Mouse (Mus musculus): ENCODE measurements around the gene Prg2. TPM values are rescaled to one million over a fixed set of nuclear protein-coding genes. Genes with fewer than 3 reads are reported as not detected.

Prg2 gene
- total RNA-seq, 2 experiments from 2014 or later = 2.2 to 7.8 TPM

DNA sequence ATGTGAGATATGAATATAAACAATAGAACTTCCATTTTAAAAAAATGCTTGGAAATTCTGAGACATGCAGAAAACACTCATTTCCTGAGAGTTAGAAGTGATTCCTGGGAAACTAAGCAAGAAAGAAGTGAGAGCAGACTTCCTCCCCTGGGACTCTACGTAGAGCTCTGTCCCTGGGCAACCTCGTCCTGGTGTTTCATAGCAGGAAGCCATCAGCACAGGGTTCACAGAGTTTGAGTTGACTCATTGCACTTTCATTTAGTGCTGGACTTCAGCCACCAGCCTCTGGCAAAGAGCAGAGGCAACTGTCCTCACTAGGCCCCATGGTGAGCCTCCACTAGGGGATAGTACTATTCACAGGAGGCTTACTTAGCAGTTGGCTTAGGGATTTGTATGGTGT, 19.0 kb upstream of the Prg2 start:
- DNase-seq (ENCODE audit: low spot score in 2 of 2) = no peak

DNA sequence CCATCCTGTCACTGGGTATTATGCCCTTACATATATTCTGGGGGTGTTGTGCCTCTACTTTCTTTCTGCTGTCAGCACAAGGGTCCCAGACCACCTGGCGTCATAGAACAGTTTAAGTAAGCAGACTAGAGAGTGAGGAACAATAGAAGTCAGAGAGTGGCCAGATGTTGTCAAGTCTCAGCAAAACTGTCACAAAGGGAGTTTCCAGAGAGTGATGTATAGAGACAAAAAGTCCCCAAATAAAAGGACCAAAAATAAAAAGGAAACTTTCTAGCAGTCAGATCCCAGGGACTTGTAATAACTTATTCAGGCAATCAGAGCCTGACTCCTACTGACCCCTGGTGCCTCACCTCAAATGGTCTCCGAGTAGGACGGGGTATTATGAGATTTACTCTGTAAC, 18.4 kb upstream of the Prg2 start:
- DNase-seq (ENCODE audit: low spot score in 2 of 2) = no peak

DNA sequence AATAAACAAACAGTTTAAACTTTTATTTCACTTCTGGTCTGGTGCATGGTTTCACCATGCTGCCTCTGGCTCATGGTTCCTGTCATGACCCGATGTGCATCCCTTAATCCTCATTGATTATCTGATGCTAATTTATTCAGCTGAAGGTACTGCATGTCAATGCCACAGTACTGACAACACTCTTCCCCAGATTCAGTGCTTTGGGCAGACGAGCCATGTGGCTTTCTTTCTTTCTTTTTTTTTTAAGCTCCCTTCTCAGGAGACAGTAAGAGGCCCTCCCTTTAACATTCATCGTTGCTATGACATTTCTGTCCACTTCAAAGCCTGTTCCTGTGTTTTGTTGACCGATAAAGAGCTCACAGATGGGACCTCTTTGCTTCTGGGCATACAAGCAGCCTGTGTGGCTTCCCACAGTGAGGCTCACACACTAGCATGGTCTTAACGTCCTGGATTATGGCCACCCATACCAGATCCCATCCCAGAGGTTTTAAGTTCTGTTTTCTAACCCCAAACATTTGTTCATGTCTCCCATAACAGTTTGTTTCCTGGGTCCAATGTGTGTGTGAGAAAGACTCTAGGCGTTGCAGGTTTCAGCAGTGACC, 17.3 kb upstream of the Prg2 start:
- no peak for DNase-seq (ENCODE audit: low spot score in 2 of 2)

DNA sequence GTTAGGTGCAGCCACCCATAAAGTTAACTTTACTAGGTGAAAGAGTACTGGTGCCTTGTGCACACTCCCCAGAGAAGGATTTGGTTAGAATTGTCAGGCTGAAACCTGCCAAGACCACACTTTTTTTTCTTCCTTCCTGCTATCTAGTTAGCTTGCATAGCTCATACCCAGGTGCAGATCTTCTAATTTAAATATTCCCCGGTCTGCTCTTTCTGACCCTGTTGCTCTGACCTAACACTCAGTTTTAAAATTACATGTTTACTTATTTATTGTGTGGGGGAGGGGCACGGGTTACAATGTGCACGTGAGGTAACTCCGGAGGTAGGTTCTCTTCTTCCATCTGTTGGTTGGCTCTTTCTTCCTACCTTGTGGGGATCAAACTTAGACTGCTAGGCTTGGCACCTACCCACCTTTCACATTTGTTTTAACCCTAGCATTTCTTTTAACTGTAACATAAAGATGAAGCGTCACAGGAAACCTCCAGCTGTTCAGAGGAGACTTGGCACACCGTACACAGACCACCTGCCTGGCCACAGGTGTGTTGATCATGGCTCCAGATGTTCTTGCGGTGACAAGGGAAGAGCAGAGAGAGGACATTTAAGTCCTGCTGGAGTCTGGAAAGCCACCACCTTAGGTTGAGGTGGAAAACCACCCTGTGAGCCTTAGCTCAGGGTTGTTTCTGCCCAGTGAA, 16.0 kb upstream of the Prg2 start:
- no peak for DNase-seq (ENCODE audit: low spot score in 2 of 2)

DNA sequence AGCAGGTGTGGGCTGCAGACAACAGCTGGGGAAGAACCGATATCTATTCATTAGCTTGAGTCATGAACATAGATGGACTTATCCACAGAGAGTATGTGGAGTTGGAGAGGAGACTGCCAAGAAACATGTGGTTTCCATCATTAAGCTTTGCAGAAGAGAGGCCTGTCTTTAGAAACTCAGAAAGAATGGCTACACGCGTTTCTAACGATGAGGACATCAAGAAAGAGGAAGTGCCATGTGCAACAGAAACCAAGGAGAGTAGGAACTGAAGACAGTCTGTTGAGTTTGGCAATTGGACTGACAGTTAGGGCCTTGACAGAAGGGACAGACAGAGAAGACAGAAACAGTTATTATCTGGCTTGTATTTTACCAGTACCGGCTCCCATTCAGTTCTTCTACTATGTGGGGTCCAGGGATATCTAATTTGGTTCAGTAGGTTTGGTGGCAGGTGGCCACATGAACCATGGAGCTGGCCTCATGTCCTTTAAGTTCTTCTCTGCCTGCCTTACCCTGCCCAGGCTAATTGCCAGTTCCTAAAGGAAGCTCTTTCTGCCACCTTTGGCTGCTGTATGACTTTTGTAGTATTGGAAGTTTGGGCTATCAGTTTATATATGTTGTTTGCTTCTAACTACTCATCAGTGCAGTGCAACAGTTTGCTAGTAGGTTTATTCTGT, 12.8 kb upstream of the Prg2 start:
- no peak for DNase-seq (ENCODE audit: low spot score in 2 of 2)

DNA sequence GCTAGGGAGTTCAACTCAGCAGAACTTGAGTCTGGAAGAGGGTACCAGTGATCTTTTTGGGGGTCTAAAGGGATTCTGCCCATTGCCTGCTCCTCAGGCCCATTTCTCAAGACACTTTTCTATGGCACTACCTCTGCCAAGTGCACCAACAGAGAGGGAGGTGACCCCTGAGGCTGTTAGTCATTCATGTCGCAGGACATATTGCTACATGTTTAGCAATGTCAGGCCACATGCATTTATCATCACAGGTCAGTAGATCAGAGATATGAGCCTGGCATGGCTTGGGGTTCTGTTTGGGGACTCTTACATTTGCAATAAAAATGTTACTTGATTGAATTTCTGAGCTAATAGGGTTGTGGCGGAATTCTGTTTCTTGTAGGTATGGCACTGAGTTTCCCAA, 4.7 kb upstream of the Prg2 start:
- no peak for DNase-seq (ENCODE audit: low spot score in 2 of 2)

DNA sequence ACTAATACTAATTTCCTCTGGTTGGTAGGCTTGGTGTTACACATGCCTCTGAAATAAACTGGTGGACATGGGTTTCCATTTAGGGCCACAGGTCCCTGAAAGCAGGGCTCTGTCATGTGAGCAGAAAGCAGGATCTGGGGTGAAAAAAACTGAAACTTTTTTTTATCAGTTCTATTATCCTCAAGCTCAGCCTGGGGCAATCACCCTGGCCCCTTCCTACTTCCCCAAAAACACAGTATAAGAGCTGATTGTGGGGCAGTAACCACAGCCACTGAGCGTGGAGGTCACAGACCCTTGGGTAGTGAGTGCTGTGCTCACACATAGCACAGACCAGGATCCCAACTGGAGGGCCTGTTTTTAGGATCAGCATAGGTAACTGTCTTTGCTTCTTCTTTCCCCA, 7.7 kb downstream of the Prg2 start, which contains the start of gene Prg3:
Prg3 (plus strand) TSS at position 286 of the 400 bp plus-strand sequence.
- no peak for DNase-seq (ENCODE audit: low spot score in 2 of 2)

DNA sequence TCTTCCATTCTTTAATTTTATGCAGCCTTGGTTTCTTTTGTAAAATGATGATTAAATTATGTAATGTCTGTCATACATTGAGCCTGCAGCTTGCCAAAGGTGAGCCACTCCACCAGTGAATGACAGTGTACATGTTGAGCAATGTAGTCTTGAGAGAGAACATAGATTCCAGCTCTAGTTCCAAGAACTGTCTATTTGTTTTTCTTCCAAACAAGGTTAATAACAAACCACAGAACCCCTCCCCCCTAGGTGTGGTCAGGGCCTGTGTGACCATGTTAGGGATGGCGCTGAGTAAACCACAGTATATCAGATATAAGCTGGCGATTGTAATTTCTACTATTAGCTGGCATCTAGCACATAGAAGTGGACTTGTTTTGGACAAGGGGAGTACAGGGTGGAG, 16.1 kb downstream of the Prg2 start:
- no peak for DNase-seq (ENCODE audit: low spot score in 2 of 2)

DNA sequence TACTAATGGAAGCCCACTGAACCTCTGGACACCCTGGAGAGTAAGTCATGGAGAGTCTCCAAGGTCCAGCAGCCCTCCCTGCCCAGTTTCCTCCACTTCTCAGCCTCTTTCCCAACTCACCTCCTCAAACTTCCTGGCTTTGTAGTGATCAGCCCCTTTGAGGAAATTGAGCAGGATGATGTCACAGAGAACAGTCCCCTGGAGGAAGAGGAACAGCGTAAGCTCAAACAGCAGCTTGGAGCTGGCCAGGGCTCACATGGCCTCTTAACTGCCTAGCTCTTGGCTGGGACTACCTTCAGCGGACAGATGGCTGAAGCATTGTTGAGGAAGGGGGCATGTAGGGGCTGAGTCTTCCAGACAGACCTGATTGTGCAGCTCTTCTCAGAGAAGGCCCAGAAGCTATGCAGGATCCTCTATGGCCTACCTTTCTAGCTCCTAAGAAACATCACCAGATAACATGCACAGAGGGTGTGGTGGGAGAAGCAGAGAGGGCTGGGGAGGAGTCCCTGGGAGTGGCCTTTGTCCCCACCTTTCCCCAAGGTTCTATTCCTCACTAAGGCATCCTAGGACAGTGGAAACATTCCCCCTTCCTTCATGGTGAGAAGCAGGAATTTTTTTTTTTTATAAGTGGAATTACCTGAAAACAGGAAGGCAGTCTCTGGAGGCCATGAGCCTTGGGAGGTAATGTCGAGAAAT, 19.4 kb downstream of the Prg2 start:
- no peak for DNase-seq (ENCODE audit: low spot score in 2 of 2)

DNA sequence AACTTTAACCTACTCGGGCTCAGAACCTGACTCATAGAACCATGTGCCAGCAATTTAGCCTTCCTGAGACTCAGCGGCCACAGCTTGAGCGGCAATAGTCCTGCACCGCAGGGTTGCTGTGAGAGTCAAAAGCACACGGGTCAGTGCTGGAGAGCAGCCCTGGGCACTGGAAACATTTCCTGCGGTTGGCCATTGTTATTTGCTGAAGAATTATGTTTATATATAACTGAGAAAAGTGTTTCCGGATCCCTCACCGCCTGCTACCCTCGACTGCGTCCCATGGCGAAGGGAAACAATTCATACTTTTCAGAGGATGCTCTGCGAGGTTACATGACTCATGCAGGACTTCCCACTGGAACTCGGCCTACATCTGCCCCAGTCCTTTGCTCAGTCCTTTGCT, 21.2 kb downstream of the Prg2 start:
- no peak for DNase-seq (ENCODE audit: low spot score in 2 of 2)

DNA sequence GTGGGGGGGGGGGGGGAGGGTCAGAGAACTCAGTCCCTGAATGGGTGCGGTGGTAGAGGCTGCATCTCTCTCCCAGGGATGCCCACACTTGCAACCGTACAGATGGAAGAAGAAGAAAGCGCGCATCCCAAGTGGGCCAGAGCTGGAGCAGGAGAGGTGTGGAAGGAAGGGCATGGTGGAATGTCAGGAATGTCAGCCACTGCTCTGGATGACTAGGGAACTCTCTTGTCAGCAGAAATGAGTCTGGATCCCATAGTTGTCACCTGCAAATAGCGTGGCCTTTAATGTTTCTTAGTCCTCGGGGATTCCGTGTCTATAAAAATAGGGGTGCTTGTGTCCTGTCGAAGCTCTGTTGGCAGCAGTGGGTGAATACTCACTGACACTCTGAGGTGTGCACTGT, 22.3 kb downstream of the Prg2 start:
- no peak for DNase-seq (ENCODE audit: low spot score in 2 of 2)

DNA sequence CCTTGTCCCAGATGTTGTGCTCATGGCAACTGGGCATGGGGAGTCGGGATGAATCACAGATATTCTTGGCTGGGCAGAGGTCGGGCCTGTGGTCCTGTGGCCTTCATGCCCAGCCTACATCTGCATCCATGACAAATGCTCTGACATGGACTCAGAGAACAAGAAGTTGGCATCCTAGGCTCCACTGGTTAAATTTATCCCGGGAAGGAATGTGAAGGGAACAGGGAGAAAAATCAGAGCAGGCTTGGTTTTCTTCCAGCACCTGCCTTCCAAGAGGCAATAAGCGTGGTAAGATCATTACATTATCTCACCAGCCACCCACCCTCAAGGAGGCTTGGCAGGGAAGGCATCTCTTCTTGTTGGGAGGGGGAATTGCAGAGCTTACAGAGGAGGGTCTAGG, 24.1 kb downstream of the Prg2 start:
- no peak for DNase-seq (ENCODE audit: low spot score in 2 of 2)

DNA sequence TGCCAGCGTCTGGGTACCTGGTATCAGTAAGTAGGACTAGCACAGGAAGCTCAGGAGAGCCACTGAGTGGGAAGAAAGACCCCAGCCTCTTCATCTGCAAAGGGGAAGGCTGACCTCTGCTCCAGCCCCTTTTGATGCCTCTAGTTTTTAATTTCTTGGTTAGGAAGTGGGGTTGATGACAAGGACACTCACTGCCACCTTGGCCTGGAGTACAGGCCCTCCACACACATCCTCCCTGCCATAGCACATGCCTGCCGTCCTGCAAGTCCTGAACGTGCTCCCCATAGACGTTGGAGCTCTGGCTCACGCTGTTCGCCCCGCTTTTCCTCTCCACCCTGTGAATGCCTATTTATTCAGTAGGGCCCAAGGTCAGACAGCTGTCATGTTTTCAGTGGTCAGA, 26.3 kb downstream of the Prg2 start:
- no peak for DNase-seq (ENCODE audit: low spot score in 2 of 2)

DNA sequence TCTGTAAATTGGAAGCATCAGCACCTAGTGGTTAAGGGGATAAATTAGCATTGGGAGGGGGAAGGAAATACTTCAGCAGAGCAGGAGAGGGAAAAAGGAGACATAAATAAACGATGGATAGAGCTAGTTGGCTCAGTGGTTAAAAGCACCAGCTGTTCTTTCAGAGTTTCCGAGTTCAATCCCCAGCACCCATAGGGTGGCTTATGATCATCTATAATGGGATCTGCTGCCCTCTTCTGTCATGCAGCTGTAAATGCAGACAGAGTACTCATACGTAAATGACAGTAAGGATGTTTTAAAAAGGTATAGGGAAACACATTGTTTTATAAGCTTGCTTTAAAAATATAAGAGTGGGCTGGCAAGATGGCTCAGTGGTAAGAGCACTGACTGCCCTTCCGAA, 27.5 kb downstream of the Prg2 start:
- no peak for DNase-seq (ENCODE audit: low spot score in 2 of 2)

DNA sequence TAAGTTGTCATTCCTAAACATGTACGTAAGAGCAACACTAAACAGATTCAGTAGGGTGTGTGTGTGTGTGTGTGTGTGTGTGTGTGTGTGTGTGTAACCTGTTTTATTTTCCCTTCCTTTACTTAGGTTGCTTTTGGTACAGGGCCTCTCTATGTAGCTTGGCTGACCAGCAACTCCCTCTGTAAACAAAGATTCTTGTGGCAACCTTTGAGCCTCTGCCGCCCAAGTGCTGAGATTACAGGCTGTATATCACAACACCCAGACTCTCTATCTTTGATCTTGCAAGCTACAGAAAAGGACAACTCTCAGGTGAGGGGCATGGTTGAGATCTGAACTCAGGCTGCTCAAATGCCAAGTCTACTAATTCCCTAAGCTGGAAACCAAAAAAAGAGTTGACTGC, 29.0 kb downstream of the Prg2 start:
- DNase-seq (ENCODE audit: low spot score in 2 of 2) = no peak

DNA sequence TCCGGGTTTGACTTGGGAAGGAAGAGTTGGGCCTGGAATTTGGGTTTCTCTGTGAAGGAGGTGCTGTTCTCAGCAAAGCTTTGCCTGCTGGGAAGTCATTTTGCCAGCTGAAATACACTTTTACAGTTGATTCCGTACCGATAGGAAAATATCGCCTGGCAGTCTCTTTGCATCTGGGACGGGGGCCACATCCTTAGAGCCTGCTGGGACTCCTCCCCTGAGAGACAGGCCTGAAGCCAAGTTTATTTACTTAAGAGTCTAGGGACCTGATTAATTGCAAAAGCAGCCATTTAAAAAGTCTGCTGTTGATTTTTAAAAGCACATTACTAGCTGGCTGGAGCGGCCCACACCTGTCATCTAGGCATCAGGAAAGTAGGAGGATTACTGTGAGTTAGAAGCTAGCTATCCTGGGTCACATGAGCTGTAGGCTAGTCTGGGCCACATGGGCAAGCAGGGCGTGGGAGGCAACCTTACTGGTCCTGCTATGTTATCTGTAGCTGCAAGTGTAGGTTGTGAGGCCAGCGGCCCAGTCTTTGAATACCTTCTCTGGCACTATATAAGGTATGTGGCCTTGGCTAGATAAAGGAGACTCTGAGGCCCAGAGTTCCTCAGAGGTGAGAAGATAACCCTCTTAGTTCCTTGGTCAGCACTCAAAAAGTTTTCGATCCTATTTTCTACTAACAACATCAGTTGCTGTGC, 31.8 kb downstream of the Prg2 start:
- DNase-seq (ENCODE audit: low spot score in 2 of 2) = no peak

DNA sequence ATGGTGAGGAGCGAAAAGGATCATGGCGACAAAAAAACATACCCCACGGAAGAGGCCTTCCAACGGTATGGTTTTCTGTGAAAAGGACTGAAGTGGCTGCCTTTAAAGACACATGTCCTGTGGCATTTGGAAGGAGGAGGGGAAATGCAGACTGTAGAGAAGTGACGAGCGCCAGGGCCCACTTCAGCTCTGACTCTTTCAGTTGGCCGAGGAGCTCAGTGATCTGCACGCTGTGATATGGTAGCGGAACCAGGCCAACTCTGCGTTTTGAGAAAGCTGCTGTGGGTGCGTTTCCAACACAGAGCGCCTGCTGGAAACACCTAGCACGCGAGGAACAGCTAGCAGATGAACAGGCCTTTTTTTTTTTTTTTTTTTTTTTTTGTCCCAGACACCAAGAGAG, 32.4 kb downstream of the Prg2 start:
- DNase-seq (ENCODE audit: low spot score in 2 of 2) = no peak

DNA sequence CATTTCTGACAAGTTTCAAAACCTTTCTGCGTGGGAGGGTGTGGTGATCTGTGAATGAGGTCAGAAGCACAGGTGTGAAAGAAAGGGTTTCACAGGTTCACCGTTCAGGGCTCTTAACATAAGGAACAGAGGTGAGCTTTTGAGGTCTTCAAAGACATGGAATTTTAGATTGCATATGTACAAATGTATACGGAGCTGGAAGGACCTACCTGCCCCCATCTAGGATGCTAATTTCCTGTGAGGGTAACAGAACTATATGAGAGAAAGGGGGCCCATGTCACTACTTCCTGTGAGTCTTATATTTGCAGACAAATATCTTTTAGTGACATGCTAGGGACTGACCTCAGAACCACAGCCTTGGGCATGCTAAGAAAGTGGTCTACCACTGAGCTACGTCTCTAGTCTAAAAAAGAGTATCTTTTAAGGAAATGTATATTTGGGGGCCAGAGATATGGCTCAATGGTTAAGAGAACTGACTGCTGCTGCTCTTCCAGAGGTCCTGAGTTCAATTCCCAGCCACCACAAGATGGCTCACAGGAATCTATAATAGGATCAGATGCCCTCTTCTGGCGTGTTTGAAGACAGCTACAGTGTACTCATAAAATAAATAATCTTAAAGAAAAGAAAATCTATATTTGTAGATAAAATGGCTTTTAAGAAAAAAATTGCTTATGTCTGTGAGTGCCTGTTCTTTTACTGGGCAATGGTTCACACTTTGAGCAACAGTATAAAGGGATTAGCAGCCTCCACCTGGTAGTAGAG, 33.7 kb downstream of the Prg2 start:
- DNase-seq (ENCODE audit: low spot score in 2 of 2) = no peak

DNA sequence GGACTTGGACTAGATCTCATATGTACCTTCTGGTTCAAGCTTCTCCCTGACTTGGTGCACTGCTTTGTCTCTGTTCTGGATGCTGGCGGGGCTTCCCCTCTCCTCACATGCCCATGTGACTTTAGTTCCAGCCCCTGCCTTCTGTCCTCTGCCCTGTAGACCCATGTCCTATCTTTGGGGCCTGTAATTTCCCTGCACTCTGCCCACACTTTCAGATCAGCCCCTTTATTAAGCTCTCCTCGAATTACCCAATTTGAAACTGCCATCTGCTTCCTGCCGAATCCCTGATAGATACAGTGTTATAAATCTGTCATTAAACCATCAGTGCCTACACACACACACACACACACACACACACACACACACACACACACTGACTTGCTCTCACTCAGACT, 34.3 kb downstream of the Prg2 start:
- no peak for DNase-seq (ENCODE audit: low spot score in 2 of 2)

DNA sequence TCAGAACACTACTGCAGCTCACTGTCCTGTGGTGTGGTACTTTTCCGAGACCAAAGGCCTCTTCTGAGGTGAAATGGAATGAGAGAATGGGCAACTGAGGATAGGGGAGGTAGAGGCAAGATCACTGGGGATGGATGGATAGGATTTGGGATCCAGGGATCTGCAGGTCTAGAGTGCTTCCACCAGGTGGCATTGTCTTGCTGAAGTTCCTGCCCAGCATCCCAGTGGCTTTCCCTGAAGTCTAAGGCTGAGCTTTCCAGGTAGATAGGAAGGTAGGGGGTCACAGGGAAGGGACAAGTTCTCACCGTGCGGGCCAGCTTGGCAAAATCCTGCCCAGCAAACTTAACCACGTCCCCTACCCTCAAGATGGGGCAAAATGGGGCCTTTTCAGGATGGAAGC, 41.8 kb downstream of the Prg2 start:
- no peak for DNase-seq (ENCODE audit: low spot score in 2 of 2)

DNA sequence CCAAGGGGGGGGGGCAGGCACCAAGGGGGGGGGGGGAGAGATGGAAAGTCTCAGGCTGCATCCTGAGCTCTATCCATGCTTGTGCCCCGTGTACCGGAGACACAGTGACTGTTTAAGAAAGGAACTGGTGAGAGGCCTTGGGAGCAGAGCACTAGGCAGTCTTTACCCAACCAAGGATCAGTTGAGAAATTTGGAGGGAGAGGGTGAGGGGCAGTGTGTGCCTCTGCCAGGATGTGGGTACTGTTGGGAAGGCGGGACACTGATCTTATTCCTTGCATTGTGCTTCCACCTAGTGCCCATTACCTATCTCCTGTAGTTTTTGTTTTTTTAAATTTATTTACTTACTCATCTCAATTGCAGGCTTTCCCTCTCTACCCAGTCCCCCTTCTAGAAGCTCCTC, 45.9 kb downstream of the Prg2 start:
- no peak for DNase-seq (ENCODE audit: low spot score in 2 of 2)

Measured in adrenal gland, postnatal 4 days (tissue).